Mouse (Mus musculus) brain, embryonic 14.5 days (tissue): ENCODE measurements around the gene Htra3.

Experiments
- CTCF ChIP-seq: fragments of 200-500 bp; IDR thresholded peaks from 2 replicates; pipeline ENCODE4 v1.5.1; 2012; ENCODE audit warnings: inconsistent platforms, mild to moderate bottlenecking, moderate library complexity, borderline replicate concordance; ENCODE audit not compliant: insufficient read depth, insufficient read length; ENCODE audit errors: extremely low read depth
- POLR2A ChIP-seq: fragments of 200-500 bp; IDR thresholded peaks from 2 replicates; pipeline ENCODE4 v1.6.1; 2012; ENCODE audit warnings: mild to moderate bottlenecking, inconsistent platforms, borderline replicate concordance; ENCODE audit not compliant: poor library complexity, insufficient read depth, insufficient read length, severe bottlenecking; ENCODE audit errors: extremely low read depth

DNA sequence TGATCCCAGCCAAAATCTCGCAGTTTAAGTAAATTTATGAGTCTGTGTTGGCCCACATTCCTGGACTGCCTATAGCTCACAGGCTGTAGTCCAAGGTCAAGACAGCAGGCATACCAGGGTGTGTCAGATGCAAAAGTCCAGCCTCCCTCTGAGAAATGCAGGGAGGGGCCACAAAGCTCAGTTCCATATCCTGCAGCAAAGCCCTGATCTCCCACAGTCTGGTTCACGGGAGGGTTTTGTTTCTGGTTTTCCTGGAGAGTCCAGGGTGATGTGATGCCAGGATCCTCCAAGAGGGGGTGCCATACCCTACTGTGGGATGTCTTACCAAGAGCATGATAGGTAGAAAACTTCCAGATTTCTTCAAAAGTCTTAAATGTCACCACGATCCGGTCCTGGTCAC is 38.4 kb upstream of the Htra3 start:
- peak; percentile 45; the same call in 1 of the 2 replicates for TF ChIP-seq CTCF
- TF ChIP-seq POLR2A: no peak
